Mouse (Mus musculus) heart, embryonic 14.5 days (tissue): ENCODE data around the gene Tex46. TPM values are rescaled to one million over a fixed set of nuclear protein-coding genes. Genes with fewer than 3 reads are reported as not detected.

Experiments used
- ATAC-seq: fragments of 200-750 bp; cut with Nextera tagmentation; 2 replicates; pipeline ENCODE4 v1.8.0; 2017; ENCODE audit warnings: low read depth, moderate TSS enrichment; ENCODE audit not compliant: insufficient number of reproducible peaks, insufficient read depth, low FRiP score
- H3K27ac ChIP-seq, 2 experiments: fragments of 200-500 bp in 1 of 2; fragments of 300-500 bp in 1 of 2; sonication (generic) in 1 of 2; replicated peaks in 1 of 2; 2 replicates each; pipeline ENCODE4 v1.5.1; 2012 to 2014; ENCODE audit warnings: low read depth in 2 of 2, low read length in 2 of 2, control low read depth in 1 of 2, mild to moderate bottlenecking in 1 of 2, mixed read lengths in 1 of 2; ENCODE audit not compliant: control insufficient read depth in 1 of 2, insufficient read depth in 1 of 2
- H3K27me3 ChIP-seq: fragments of 300-500 bp; sonication (generic); 2 replicates; pipeline ENCODE4 v1.6.1; 2014; ENCODE audit warnings: mild to moderate bottlenecking, low read length, control low read depth; ENCODE audit not compliant: control insufficient read depth, insufficient read depth
- H3K36me3 ChIP-seq: fragments of 300-500 bp; sonication (generic); 2 replicates; pipeline ENCODE4 v1.6.1; 2014; ENCODE audit warnings: mild to moderate bottlenecking, control low read depth, low read length, mixed read lengths; ENCODE audit not compliant: control insufficient read depth, insufficient read depth
- H3K4me1 ChIP-seq, 2 experiments: fragments of 200-500 bp in 1 of 2; fragments of 300-500 bp in 1 of 2; sonication (generic) in 1 of 2; 2 replicates each; pipeline ENCODE4 v1.6.1; 2012 to 2014; ENCODE audit warnings: low read length in 2 of 2, control low read depth in 1 of 2, mixed read lengths in 1 of 2; ENCODE audit not compliant: control insufficient read depth in 2 of 2, insufficient read depth in 2 of 2
- H3K4me2 ChIP-seq: fragments of 300-500 bp; sonication (generic); 2 replicates; pipeline ENCODE4 v1.6.1; 2014; ENCODE audit warnings: mild to moderate bottlenecking, low read length
- H3K4me3 ChIP-seq, 2 experiments: fragments of 200-500 bp in 1 of 2; fragments of 300-500 bp in 1 of 2; sonication (generic) in 1 of 2; 2 replicates each; pipeline ENCODE4 v1.5.1; 2012 to 2014; ENCODE audit warnings: low read length in 2 of 2, mild to moderate bottlenecking in 2 of 2, control low read depth in 1 of 2, low read depth in 1 of 2, moderate library complexity in 1 of 2; ENCODE audit not compliant: control insufficient read depth in 1 of 2, insufficient read depth in 1 of 2
- H3K9ac ChIP-seq: fragments of 300-500 bp; sonication (generic); 2 replicates; pipeline ENCODE4 v1.6.1; 2014; ENCODE audit warnings: mild to moderate bottlenecking, low read length
- H3K9me3 ChIP-seq: fragments of 300-500 bp; sonication (generic); 2 replicates; pipeline ENCODE4 v1.6.1; 2016; ENCODE audit warnings: low read length, control low read depth; ENCODE audit not compliant: control insufficient read depth
- WGBS: fragments of 180-500 bp; shearing (Covaris S2); extraction: QIAGEN DNeasy Blood & Tissue Kit; methylation state at CpG from one replicate; pipeline ENCODE4 v1.1.7; 2014; 5-methylcytosine and 5-hydroxymethylcytosine counted together
- microRNA-seq: library from miRNA; unstranded; fragments of <30 nt; microRNA quantifications from one replicate; pipeline ENCODE4, GENCODE M21; 2016
- polyA plus RNA-seq: library from polyadenylated mRNA; unstranded; fragments of >200 nt; fragmentation: Nextera tagmentation; extraction: Ambion mirVana; gene quantifications from 2 replicates; pipeline ENCODE4 v1.2.1, GENCODE M21; 2014

Tex46 gene
- polyA plus RNA-seq, 1 experiment from 2014 or later: not detected

- H3K27ac ChIP-seq: no peak overlapping the region
- H3K36me3 ChIP-seq: no peaks in the 10 kb centered on the region
- peaks cover 19% of the 10 kb centered on the region; the same call in 1 of the 2 replicates for H3K27me3 ChIP-seq
- ATAC-seq: no peak
- H3K4me1 ChIP-seq: peaks cover 14 to 21% of the 10 kb centered on the region in 2 experiments
- H3K4me2 ChIP-seq: no peak overlapping the region
- H3K4me3 ChIP-seq: no peak overlapping the region
- no peak overlapping the region for H3K9ac ChIP-seq
- 72% methylated on average over 10 of the region's 10 CpGs for WGBS
- no peaks in the 10 kb centered on the region for H3K9me3 ChIP-seq
Measured at GRCm38 (mm10) chr4:136653692-136654234, 43.5 kb downstream of the Tex46 start.

DNA sequence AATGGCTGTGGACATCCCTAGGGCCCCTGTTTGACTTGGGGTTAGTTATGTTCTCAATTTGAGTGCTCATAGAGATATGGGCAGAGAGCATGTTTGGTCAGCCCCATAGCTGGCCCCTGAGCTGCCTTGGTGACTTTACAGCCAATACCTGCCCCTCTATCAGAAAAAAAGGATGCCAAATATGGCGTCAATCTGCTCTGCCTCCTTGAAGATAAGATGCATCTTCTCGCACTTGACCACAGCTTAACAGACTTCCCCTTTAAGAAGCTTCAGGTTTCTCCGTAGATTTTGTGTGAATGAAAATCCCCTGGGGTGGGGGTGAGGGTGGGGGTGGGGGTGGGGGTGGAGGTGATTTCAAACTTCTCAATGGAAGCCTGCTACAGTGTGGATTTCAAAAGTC lies 47.7 kb downstream of the Tex46 start:
- Histone ChIP-seq H3K4me2 (no peak overlapping the region), H3K36me3 (no peaks in the 10 kb centered on the region), H3K4me1 (peaks cover 3 to 4% of the 10 kb centered on the region in 2 experiments; a peak in 2 of 4 replicates), H3K9me3 (no peaks in the 10 kb centered on the region), H3K9ac (no peak overlapping the region), H3K4me3 (no peak overlapping the region), H3K27me3 (no peaks in the 10 kb centered on the region; the same call in 1 of the 2 replicates), H3K27ac (no peak overlapping the region)
- no peak for ATAC-seq
- 66% methylated on average over 3 of the region's 3 CpGs for WGBS

Small RNA genes within 50 kb of the gene (microRNA-seq; reads per million reads assigned to microRNA genes)
- not detected for gene Gm22180

Other genes starting within 250 kb of the Tex46 start
- 0.11 TPM in 1 of 2 replicates, not detected in the other for gene Htr1d, start 186.9 kb upstream of the Tex46 start, polyA plus RNA-seq
- gene 6030445D17Rik, start 148.2 kb upstream of the Tex46 start, polyA plus RNA-seq: 0.26 and 0.30 TPM in 2 replicates
- gene Luzp1, start 140.7 kb upstream of the Tex46 start, polyA plus RNA-seq: 90.5 and 95.6 TPM in 2 replicates
- 40.0 and 45.9 TPM in 2 replicates for gene Kdm1a, start 7.7 kb upstream of the Tex46 start, polyA plus RNA-seq
- not detected in 2 replicates for gene Lactbl1, start 12.2 kb downstream of the Tex46 start, polyA plus RNA-seq
- 1.4 and 1.6 TPM in 2 replicates for gene Ephb2, start 225.6 kb downstream of the Tex46 start, polyA plus RNA-seq